Mouse (Mus musculus) liver, embryonic 14.5 days (tissue): Measurements from ENCODE around the gene Olfr666.

Source experiments
- CTCF ChIP-seq: IDR thresholded peaks from 2 replicates; pipeline ENCODE4 v1.5.1; 2016; ENCODE audit warnings: antibody characterized with exemption, low read depth, control low read depth
- EP300 ChIP-seq: IDR thresholded peaks from 2 replicates; pipeline ENCODE4 v1.6.1; 2016; ENCODE audit warnings: antibody characterized with exemption, low read depth

GRCm38 (mm10) chr7:104927957-104928356 is 32.2 kb upstream of the Olfr666 start, which contains the start of gene Olfr668:
- TF ChIP-seq CTCF (no peak), EP300 (no peak)
